Mouse (Mus musculus): ENCODE measurements at regions not wholly inside any gene's neighbourhood (a gene's known extent, or its start where the extent isn't known, plus 50 kb on each side); places are given as distances from the start of the nearest gene placed in this dataset.

DNA sequence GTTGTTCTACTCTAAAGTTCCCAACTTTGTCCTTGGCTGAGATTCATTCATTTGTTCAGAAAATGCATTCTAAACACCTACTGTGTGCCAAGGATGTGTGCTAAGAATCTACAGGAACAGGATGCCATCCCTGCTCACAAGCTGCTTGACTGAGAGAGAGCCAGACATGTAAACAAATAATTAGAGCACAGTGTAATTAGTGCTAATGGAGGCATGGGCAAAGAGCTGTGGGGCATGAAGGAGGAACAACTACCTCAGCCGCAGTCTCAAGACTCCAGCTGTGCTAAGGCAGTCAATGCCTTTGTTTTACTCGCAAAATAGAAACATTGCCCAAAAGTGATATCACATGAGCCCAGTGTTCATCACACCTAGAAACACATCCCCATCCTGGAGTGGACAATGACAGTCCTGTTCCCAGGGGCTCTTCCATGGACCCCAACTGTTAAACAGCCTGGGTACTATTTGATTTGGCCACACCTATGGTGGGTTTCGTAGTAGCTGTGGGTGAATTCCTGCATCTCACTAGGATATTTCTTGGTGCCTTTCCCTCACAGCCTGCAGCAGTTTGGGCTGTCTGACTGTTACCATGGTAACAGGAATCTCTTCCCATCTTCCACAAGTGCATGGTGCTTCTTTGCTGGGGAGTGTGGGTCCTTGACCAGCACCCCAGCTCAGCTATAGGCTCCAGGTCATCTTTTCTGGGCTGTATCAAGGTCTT is 125.9 kb upstream of the 1700012A03Rik start:
- WGBS = 40% methylated on average over 3 of the region's 3 CpGs
- Histone ChIP-seq H3K27ac (replicated peaks; ENCODE audit: low read depth, low read length) (no peak overlapping the region), H3K4me1 (ENCODE audit: control insufficient read depth, insufficient read depth, low read length) (no peaks in the 10 kb centered on the region), H3K9me3 (ENCODE audit: control insufficient read depth, low read length) (0 out of 2 replicates have a peak, but pooled peaks cover 3% of the 10 kb centered on the region), H3K36me3 (ENCODE audit: control insufficient read depth, insufficient read depth, low read length) (no peaks in the 10 kb centered on the region), H3K27me3 (replicated peaks; ENCODE audit: control insufficient read depth, insufficient read depth, low read length) (no peaks in the 10 kb centered on the region), H3K4me2 (ENCODE audit: low read depth, low read length) (no peak overlapping the region), H3K9ac (ENCODE audit: low read depth, low read length) (no peak overlapping the region), H3K4me3 (ENCODE audit: low read depth, low read length) (no peak overlapping the region)
- DNase-seq (ENCODE audit: low spot score) (no peak), ATAC-seq (ENCODE audit: low read depth) (no peak)

- no peak overlapping the region for H3K9ac ChIP-seq (ENCODE audit: low read depth, low read length)
- H3K27ac ChIP-seq (replicated peaks; ENCODE audit: low read depth, low read length) = no peak overlapping the region
- ATAC-seq (ENCODE audit: low read depth) (no peak), DNase-seq (ENCODE audit: low spot score) (no peak)
- H3K36me3 ChIP-seq (ENCODE audit: control insufficient read depth, insufficient read depth, low read length) = no peaks in the 10 kb centered on the region
- H3K4me3 ChIP-seq (ENCODE audit: low read depth, low read length) = no peak overlapping the region
- 0 out of 2 replicates have a peak, but pooled peaks cover 3% of the 10 kb centered on the region for H3K9me3 ChIP-seq (ENCODE audit: control insufficient read depth, low read length)
- H3K4me1 ChIP-seq (ENCODE audit: control insufficient read depth, insufficient read depth, low read length) = no peaks in the 10 kb centered on the region
- 87% methylated on average over 9 of the region's 9 CpGs for WGBS
- H3K4me2 ChIP-seq (ENCODE audit: low read depth, low read length) = no peak overlapping the region
- no peaks in the 10 kb centered on the region for H3K27me3 ChIP-seq (replicated peaks; ENCODE audit: control insufficient read depth, insufficient read depth, low read length)
Measured at GRCm38 (mm10) chr6:31921561-31922152, 128.4 kb upstream of the 1700012A03Rik start.

GRCm38 (mm10) chr6:31917411-31918131 is 132.5 kb upstream of the 1700012A03Rik start:
- no peaks in the 10 kb centered on the region for H3K27me3 ChIP-seq (replicated peaks; ENCODE audit: control insufficient read depth, insufficient read depth, low read length)
- H3K4me2 ChIP-seq (ENCODE audit: low read depth, low read length) = no peak overlapping the region
- H3K4me3 ChIP-seq (ENCODE audit: low read depth, low read length) = no peak overlapping the region
- DNase-seq (ENCODE audit: low spot score) (no peak), ATAC-seq (ENCODE audit: low read depth) (no peak)
- H3K27ac ChIP-seq (replicated peaks; ENCODE audit: low read depth, low read length) = no peak overlapping the region
- 86% methylated on average over 13 of the region's 13 CpGs for WGBS
- 0 out of 2 replicates have a peak, but pooled peaks cover 3% of the 10 kb centered on the region for H3K9me3 ChIP-seq (ENCODE audit: control insufficient read depth, low read length)
- no peak overlapping the region for H3K9ac ChIP-seq (ENCODE audit: low read depth, low read length)
- H3K36me3 ChIP-seq (ENCODE audit: control insufficient read depth, insufficient read depth, low read length) = no peaks in the 10 kb centered on the region
- no peaks in the 10 kb centered on the region for H3K4me1 ChIP-seq (ENCODE audit: control insufficient read depth, insufficient read depth, low read length)

DNA sequence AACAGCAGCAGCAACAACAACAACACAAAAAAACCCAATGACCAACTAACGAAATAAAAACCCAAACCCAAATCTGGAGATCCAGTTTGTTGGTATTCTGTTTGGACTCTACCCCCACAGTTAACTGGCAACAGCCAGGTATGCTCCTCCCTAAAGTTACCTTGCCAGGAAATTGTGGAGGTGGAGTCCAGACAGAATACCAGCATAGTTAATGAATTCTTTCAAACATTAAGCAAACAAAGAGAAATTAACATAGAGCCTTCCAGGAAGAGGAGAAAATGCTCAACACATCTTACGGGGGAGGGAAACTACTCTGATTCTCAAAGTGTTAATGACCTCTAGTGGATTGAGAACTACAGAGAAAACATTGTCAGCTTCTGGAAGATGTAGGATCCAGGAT is 148.3 kb upstream of the 1700012A03Rik start:
- no peaks in the 10 kb centered on the region for H3K4me1 ChIP-seq (ENCODE audit: control insufficient read depth, insufficient read depth, low read length)
- H3K27ac ChIP-seq (replicated peaks; ENCODE audit: low read depth, low read length) = no peak overlapping the region
- H3K4me3 ChIP-seq (ENCODE audit: low read depth, low read length) = no peak overlapping the region
- no peak overlapping the region for H3K9ac ChIP-seq (ENCODE audit: low read depth, low read length)
- no peak overlapping the region for H3K4me2 ChIP-seq (ENCODE audit: low read depth, low read length)
- ATAC-seq (ENCODE audit: low read depth) (no peak), DNase-seq (ENCODE audit: low spot score) (no peak)
- no peaks in the 10 kb centered on the region for H3K36me3 ChIP-seq (ENCODE audit: control insufficient read depth, insufficient read depth, low read length)
- no peaks in the 10 kb centered on the region for H3K9me3 ChIP-seq (ENCODE audit: control insufficient read depth, low read length)
- 80% methylated on average over 2 of the region's 2 CpGs for WGBS
- H3K27me3 ChIP-seq (replicated peaks; ENCODE audit: control insufficient read depth, insufficient read depth, low read length) = no peaks in the 10 kb centered on the region

- no peaks in the 10 kb centered on the region for H3K27me3 ChIP-seq (replicated peaks; ENCODE audit: control insufficient read depth, insufficient read depth, low read length)
- H3K27ac ChIP-seq (replicated peaks; ENCODE audit: low read depth, low read length) = no peak overlapping the region
- DNase-seq (ENCODE audit: low spot score) (no peak), ATAC-seq (ENCODE audit: low read depth) (no peak)
- H3K4me2 ChIP-seq (ENCODE audit: low read depth, low read length) = no peak overlapping the region
- H3K9ac ChIP-seq (ENCODE audit: low read depth, low read length) = no peak overlapping the region
- WGBS = 56% methylated on average over 3 of the region's 3 CpGs
- H3K4me3 ChIP-seq (ENCODE audit: low read depth, low read length) = no peak overlapping the region
- no peaks in the 10 kb centered on the region for H3K4me1 ChIP-seq (ENCODE audit: control insufficient read depth, insufficient read depth, low read length)
- H3K9me3 ChIP-seq (ENCODE audit: control insufficient read depth, low read length) = no peaks in the 10 kb centered on the region
- no peaks in the 10 kb centered on the region for H3K36me3 ChIP-seq (ENCODE audit: control insufficient read depth, insufficient read depth, low read length)
Measured at GRCm38 (mm10) chr6:31899055-31899454, 151.0 kb upstream of the 1700012A03Rik start.

- DNase-seq (ENCODE audit: low spot score) (no peak), ATAC-seq (ENCODE audit: low read depth) (no peak)
- H3K4me2 ChIP-seq (ENCODE audit: low read depth, low read length) = no peak overlapping the region
- WGBS = 30% methylated on average over 4 of the region's 4 CpGs
- no peak overlapping the region for H3K4me3 ChIP-seq (ENCODE audit: low read depth, low read length)
- H3K36me3 ChIP-seq (ENCODE audit: control insufficient read depth, insufficient read depth, low read length) = no peaks in the 10 kb centered on the region
- H3K27ac ChIP-seq (replicated peaks; ENCODE audit: low read depth, low read length) = no peak overlapping the region
- no peaks in the 10 kb centered on the region for H3K27me3 ChIP-seq (replicated peaks; ENCODE audit: control insufficient read depth, insufficient read depth, low read length)
- no peaks in the 10 kb centered on the region for H3K4me1 ChIP-seq (ENCODE audit: control insufficient read depth, insufficient read depth, low read length)
- no peaks in the 10 kb centered on the region for H3K9me3 ChIP-seq (ENCODE audit: control insufficient read depth, low read length)
- no peak overlapping the region for H3K9ac ChIP-seq (ENCODE audit: low read depth, low read length)
Measured at GRCm38 (mm10) chr6:31898609-31899008, 151.4 kb upstream of the 1700012A03Rik start.

DNA sequence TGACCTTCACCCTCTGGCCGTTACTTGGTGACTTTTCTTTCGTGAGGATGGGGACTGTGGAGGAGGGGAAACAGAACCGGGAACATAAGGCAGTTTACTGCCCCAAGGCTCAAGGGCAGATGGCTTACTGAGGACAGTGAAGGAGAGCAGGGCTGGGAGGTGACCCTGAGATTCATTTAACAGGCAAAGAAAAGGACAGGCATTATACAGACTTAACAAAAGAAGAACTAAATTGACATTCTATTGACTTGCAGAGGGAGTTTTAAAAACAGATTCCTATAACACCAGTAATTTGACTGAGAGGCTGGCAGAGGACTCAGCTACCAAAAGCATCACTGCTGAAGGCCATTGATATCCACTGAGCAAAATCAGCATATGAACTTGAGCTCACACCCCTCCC is 153.0 kb upstream of the 1700012A03Rik start:
- Histone ChIP-seq H3K9ac (ENCODE audit: low read depth, low read length) (no peak overlapping the region), H3K36me3 (ENCODE audit: control insufficient read depth, insufficient read depth, low read length) (no peaks in the 10 kb centered on the region), H3K4me1 (ENCODE audit: control insufficient read depth, insufficient read depth, low read length) (no peaks in the 10 kb centered on the region), H3K9me3 (ENCODE audit: control insufficient read depth, low read length) (no peaks in the 10 kb centered on the region), H3K4me2 (ENCODE audit: low read depth, low read length) (no peak overlapping the region), H3K27ac (replicated peaks; ENCODE audit: low read depth, low read length) (no peak overlapping the region), H3K4me3 (ENCODE audit: low read depth, low read length) (no peak overlapping the region), H3K27me3 (replicated peaks; ENCODE audit: control insufficient read depth, insufficient read depth, low read length) (no peaks in the 10 kb centered on the region)
- ATAC-seq (ENCODE audit: low read depth) = no peak
- WGBS = 58% methylated on average over 3 of the region's 3 CpGs
- DNase-seq (ENCODE audit: low spot score) = no peak

- Histone ChIP-seq H3K9me3 (ENCODE audit: control insufficient read depth, low read length) (no peaks in the 10 kb centered on the region), H3K36me3 (ENCODE audit: control insufficient read depth, insufficient read depth, low read length) (no peaks in the 10 kb centered on the region), H3K9ac (ENCODE audit: low read depth, low read length) (no peak overlapping the region), H3K4me1 (ENCODE audit: control insufficient read depth, insufficient read depth, low read length) (no peaks in the 10 kb centered on the region), H3K27me3 (replicated peaks; ENCODE audit: control insufficient read depth, insufficient read depth, low read length) (no peaks in the 10 kb centered on the region), H3K4me2 (ENCODE audit: low read depth, low read length) (no peak overlapping the region), H3K4me3 (ENCODE audit: low read depth, low read length) (no peak overlapping the region), H3K27ac (replicated peaks; ENCODE audit: low read depth, low read length) (no peak overlapping the region)
- WGBS = 61% methylated on average over 3 of the region's 3 CpGs
- no peak for DNase-seq (ENCODE audit: low spot score)
- no peak for ATAC-seq (ENCODE audit: low read depth)
Measured at GRCm38 (mm10) chr6:31895835-31896234, 154.2 kb upstream of the 1700012A03Rik start.
